Mouse (Mus musculus) left cerebral cortex, adult 6 months (tissue): ENCODE results near the gene Gpr149. TPM values are rescaled to one million over a fixed set of nuclear protein-coding genes. Genes with fewer than 3 reads are reported as not detected.

Source experiments
- long read RNA-seq, 2 experiments: library from polyadenylated mRNA; unstranded; transcript quantifications; one replicate each; pipeline ENCODE4 v2.0.0; 2019 to 2020
- polyA plus RNA-seq: library from polyadenylated mRNA; unstranded; fragments of <200 nt; fragmentation: Nextera tagmentation; gene quantifications from 2 replicates; pipeline ENCODE4 v1.2.3, GENCODE M21; 2021

Gene Gpr149
- polyA plus RNA-seq = 0.36 and 1.1 TPM in 2 replicates
- long read RNA-seq, experiment 1, full-length matches to known transcripts = 13 of 19 reads
- long read RNA-seq, experiment 1, partial matches to known transcripts = 1 of 19 reads
- long read RNA-seq, experiment 1, other reads (novel, unspliced or antisense) = 5 of 19 reads
- long read RNA-seq, experiment 2, full-length matches to known transcripts = 2 of 2 reads
- long read RNA-seq, experiment 2, partial matches to known transcripts = 0 of 2 reads
- long read RNA-seq, experiment 2, other reads (novel, unspliced or antisense) = 0 of 2 reads

GRCm38 (mm10) chr3:62604973-62605372, at the start of gene Gpr149:
Gene Gpr149 (minus strand): TSS chr3:62605140.

GRCm38 (mm10) chr3:62506488-62507205, 98.3 kb downstream of the Gpr149 start, which contains the start of gene Dhx36:
Gene Dhx36 (minus strand): TSS chr3:62507004.

Other genes starting within 250 kb of the Gpr149 start
- 6.0 and 8.5 TPM in 2 replicates for gene Dhx36, start 98.1 kb downstream of the Gpr149 start, polyA plus RNA-seq